Mouse (Mus musculus) embryonic facial prominence, embryonic 10.5 days (tissue): ENCODE measurements at regions not wholly inside any gene's neighbourhood (a gene's known extent, or its start where the extent isn't known, plus 50 kb on each side); places are given as distances from the start of the nearest gene placed in this dataset.
"Not testable (repeated sequence)": the region's sequence is repeated elsewhere in the genome, so short reads cannot be mapped to it uniquely, and the experiment has no call there.

Experiments used
- DNase-seq: peaks from one replicate; pipeline ENCODE4 v3.0.0-alpha.2; 2017; ENCODE audit warnings: low spot score
- H3K27ac ChIP-seq: fragments of 300-500 bp; sonication (generic); replicated peaks from 2 replicates; pipeline ENCODE4 v1.5.1; 2016; ENCODE audit warnings: mild to moderate bottlenecking
- H3K27me3 ChIP-seq: fragments of 300-500 bp; sonication (generic); replicated peaks from 2 replicates; pipeline ENCODE4 v1.6.1; 2016; ENCODE audit warnings: low read depth, mild to moderate bottlenecking; ENCODE audit not compliant: poor library complexity, severe bottlenecking
- H3K36me3 ChIP-seq: fragments of 300-500 bp; sonication (generic); replicated peaks from 2 replicates; pipeline ENCODE4 v1.6.1; 2016; ENCODE audit warnings: mild to moderate bottlenecking, moderate library complexity
- H3K4me1 ChIP-seq: fragments of 300-500 bp; sonication (generic); 2 replicates; pipeline ENCODE4 v1.6.1; 2016
- H3K4me3 ChIP-seq: fragments of 300-500 bp; sonication (generic); 2 replicates; pipeline ENCODE4 v1.5.1; 2016; ENCODE audit warnings: mild to moderate bottlenecking, moderate library complexity
- H3K9me3 ChIP-seq: fragments of 300-500 bp; sonication (generic); 2 replicates; pipeline ENCODE4 v1.6.1; 2016; ENCODE audit warnings: mild to moderate bottlenecking
- WGBS: fragments of 180-500 bp; shearing (Covaris S2); methylation state at CpG from one replicate; pipeline ENCODE4 v1.1.7; 2016; 5-methylcytosine and 5-hydroxymethylcytosine counted together

GRCm38 (mm10) chr10:120284785-120285184, 57.9 kb downstream of the Llph start:
- Histone ChIP-seq H3K36me3 (no peaks in the 10 kb centered on the region), H3K4me3 (no peak overlapping the region), H3K27ac (no peak overlapping the region), H3K4me1 (peaks cover 17% of the 10 kb centered on the region), H3K9me3 (no peaks in the 10 kb centered on the region), H3K27me3 (no peaks in the 10 kb centered on the region)
- 63% methylated on average over 6 of the region's 6 CpGs for WGBS
- DNase-seq, result no peak

- WGBS, result 92% methylated on average over 3 of the region's 3 CpGs
- no peak overlapping the region for H3K4me3 ChIP-seq
- no peaks in the 10 kb centered on the region for H3K27me3 ChIP-seq
- no peak overlapping the region for H3K27ac ChIP-seq
- peaks cover 6% of the 10 kb centered on the region for H3K4me1 ChIP-seq
- no peaks in the 10 kb centered on the region for H3K36me3 ChIP-seq
- DNase-seq, result no peak
- no peaks in the 10 kb centered on the region for H3K9me3 ChIP-seq
Observed at GRCm38 (mm10) chr10:120291912-120292311, 65.0 kb downstream of the Llph start.

GRCm38 (mm10) chr10:120293381-120293780, 66.5 kb downstream of the Llph start:
- not testable (repeated sequence) for H3K36me3 ChIP-seq, H3K27me3 ChIP-seq, H3K4me1 ChIP-seq, H3K4me3 ChIP-seq, H3K27ac ChIP-seq, DNase-seq, H3K9me3 ChIP-seq
- WGBS, result 93% methylated on average over 13 of the region's 13 CpGs

GRCm38 (mm10) chr10:120294487-120294886, 67.6 kb downstream of the Llph start:
- Histone ChIP-seq H3K27ac (peak overlapping the region; percentile 24; the same call in 1 of the 2 replicates), H3K4me3 (no peak overlapping the region), H3K27me3 (no peaks in the 10 kb centered on the region), H3K4me1 (peaks cover 10% of the 10 kb centered on the region), H3K36me3 (no peaks in the 10 kb centered on the region), H3K9me3 (no peaks in the 10 kb centered on the region)
- DNase-seq, result no peak
- 62% methylated on average over 9 of the region's 9 CpGs for WGBS

GRCm38 (mm10) chr10:120297311-120297710, 70.4 kb downstream of the Llph start:
- no peak for DNase-seq
- Histone ChIP-seq H3K9me3 (no peaks in the 10 kb centered on the region), H3K4me1 (peaks cover 10% of the 10 kb centered on the region), H3K27me3 (no peaks in the 10 kb centered on the region), H3K36me3 (no peaks in the 10 kb centered on the region), H3K27ac (no peak overlapping the region), H3K4me3 (no peak overlapping the region)

- no peak for DNase-seq
- H3K9me3 ChIP-seq, result no peaks in the 10 kb centered on the region
- H3K4me1 ChIP-seq, result peaks cover 10% of the 10 kb centered on the region
- no peak overlapping the region for H3K27ac ChIP-seq
- no peaks in the 10 kb centered on the region for H3K36me3 ChIP-seq
- no peak overlapping the region for H3K4me3 ChIP-seq
- 83% methylated on average over 14 of the region's 14 CpGs for WGBS
- no peaks in the 10 kb centered on the region for H3K27me3 ChIP-seq
Observed at GRCm38 (mm10) chr10:120298293-120298927, 71.5 kb downstream of the Llph start.

- no peaks in the 10 kb centered on the region for H3K36me3 ChIP-seq
- no peak overlapping the region for H3K27ac ChIP-seq
- H3K4me1 ChIP-seq, result peaks cover 20% of the 10 kb centered on the region
- WGBS, result 41% methylated on average over 5 of the region's 5 CpGs
- H3K4me3 ChIP-seq, result no peak overlapping the region
- peaks cover 11% of the 10 kb centered on the region; the same call in 1 of the 2 replicates for H3K27me3 ChIP-seq
- no peaks in the 10 kb centered on the region for H3K9me3 ChIP-seq
- peak; percentile 45 for DNase-seq
Observed at GRCm38 (mm10) chr10:120306010-120306409, 79.1 kb downstream of the Llph start.

- Histone ChIP-seq H3K9me3 (no peaks in the 10 kb centered on the region), H3K27me3 (peaks cover 11% of the 10 kb centered on the region; the same call in 1 of the 2 replicates), H3K36me3 (no peaks in the 10 kb centered on the region), H3K27ac (no peak overlapping the region), H3K4me3 (no peak overlapping the region), H3K4me1 (peaks cover 18% of the 10 kb centered on the region)
- WGBS, result 62% methylated on average over 5 of the region's 5 CpGs
- DNase-seq, result no peak
Observed at GRCm38 (mm10) chr10:120308681-120309080, 81.8 kb downstream of the Llph start.
